Mouse (Mus musculus): ENCODE measurements around the gene Lrrc32.

Gene Lrrc32

DNA sequence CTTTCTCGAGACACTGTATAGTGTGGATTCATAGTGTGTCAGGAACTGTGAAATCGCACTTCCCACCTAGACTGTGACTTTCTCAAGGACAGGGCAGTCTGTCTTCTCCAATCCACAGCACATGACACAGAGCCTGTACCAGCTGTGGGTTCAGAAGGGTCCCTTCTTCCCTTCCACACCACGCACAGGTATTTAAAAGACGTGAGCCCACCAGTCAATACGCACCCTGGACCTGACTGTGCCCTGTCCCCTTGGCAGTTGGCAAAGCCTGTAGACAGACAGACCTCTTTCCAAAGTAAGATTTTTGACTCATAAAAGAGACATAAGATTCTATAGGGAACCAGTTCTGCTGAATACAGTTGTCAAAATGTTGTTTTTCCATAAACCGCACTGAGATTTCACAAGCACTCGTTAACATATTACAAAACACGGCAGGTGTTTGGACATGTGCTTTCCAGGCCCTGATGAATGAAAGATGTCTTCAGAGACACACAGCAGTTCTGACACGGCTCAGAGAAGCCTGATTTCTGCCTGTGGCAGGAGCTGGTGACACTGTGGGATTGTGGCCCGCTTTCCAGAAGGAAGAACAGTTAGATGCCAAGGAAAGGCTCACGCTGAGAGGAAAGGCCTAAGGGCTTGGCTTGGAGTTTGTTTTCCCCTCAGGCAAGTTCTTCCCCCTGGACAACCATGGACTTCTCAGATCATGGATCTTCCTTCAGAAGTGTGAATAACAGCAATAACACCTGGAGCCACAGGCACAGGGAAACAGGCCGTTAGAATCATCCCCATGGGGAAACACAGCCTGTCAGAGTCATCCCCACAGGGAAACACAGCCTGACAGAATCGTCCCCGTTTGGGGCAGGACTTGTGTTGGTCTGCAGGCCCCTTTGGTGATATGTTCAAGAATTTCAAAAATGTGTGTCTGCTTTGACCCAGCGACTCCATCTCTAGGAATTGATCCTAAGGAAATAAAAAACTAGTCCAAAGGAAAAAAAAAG, 22.2 kb downstream of the Lrrc32 start:
- no peak for DNase-seq (ENCODE audit: low spot score in 2 of 2)

GRCm38 (mm10) chr7:98513251-98513650, 24.2 kb downstream of the Lrrc32 start:
- no peak for DNase-seq (ENCODE audit: low spot score in 2 of 2)

GRCm38 (mm10) chr7:98522576-98522975, 33.5 kb downstream of the Lrrc32 start:
- no peak for DNase-seq (ENCODE audit: low spot score in 2 of 2)

GRCm38 (mm10) chr7:98523070-98523812, 34.2 kb downstream of the Lrrc32 start:
- no peak for DNase-seq (ENCODE audit: low spot score in 2 of 2)

- no peak for DNase-seq (ENCODE audit: low spot score in 2 of 2)
Measured at GRCm38 (mm10) chr7:98523813-98524361, 34.8 kb downstream of the Lrrc32 start.

DNA sequence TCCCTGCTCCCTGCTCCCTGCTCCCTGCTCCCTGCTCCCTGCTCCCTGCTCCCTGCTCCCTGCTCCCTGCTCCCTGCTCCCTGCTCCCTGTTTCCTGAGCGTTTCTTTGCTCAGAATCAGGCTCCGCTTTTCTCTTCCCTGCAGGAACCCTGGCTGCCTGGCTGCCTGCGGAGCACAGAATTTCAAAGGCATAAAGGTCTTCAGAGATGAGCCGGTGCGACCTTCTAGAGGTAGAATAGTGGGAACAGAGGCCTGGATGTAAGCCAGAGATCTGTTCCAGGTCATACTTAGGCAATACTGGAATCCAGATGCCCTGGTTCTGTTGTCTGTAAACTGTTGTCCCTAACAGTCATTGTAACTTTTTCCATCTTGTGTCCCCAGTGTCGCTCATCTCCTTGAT, 35.3 kb downstream of the Lrrc32 start:
- no peak for DNase-seq (ENCODE audit: low spot score in 2 of 2)

DNA sequence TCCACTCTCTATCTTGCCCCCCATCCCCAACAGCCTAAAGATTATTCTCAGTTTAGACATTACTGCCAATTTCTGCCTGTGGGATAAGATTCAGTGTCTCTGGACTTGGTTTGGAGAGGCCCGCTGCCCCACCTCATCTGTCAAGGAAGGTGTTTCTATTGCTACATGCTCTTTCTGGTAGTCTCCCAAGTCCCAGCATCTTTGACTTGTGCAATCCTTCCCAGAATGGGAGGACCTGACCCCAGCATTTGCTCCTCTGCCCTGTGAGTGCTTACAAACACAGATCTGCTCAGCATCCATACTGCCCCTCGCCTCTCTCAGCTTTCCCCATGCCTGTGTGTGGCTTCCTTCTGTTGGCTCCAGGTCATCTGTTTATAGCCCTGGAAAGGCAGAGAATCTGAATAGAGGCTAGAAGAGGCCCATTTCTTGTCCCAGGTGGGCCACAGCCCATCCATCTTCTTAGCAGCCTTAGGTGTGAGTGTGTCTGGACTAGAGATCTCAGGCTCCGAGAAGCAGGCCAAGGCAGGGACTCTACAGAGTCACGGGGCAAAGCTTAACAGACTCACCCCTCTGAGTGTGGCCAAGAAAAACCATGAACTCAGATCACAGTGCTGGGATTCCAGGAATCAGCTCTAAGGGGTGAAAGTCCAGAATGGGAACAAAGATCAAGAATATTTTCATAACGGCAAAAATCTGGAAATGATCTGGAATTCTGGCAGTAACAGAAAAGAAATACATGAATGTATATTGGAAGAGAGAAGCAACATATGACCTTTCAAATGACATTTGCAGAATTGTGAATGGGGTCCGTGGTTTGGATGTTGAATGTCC, 36.0 kb downstream of the Lrrc32 start:
- DNase-seq (ENCODE audit: low spot score in 2 of 2) = no peak

- DNase-seq (ENCODE audit: low spot score in 2 of 2) = no peak
Measured at GRCm38 (mm10) chr7:98527085-98527484, 38.0 kb downstream of the Lrrc32 start.

DNA sequence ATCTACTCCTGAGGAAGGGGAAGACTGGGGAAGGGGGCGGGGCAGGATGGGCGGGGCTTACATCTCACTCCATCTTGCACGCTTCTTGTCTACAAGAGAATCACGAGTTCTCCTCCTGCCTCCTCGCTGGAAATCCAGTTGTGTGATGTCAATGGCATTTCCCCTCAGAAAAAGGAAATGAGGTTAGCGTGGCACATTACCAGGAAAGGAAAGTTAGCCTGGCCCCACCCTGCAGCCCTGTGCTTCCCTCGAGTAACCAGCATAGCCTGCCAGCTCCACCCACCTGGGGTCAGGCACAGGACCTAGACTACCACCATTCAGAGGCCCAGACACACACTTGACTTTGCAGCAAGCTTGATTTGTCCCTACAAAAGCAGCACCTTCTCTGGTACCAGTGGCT, 42.5 kb downstream of the Lrrc32 start:
- no peak for DNase-seq (ENCODE audit: low spot score in 2 of 2)

DNA sequence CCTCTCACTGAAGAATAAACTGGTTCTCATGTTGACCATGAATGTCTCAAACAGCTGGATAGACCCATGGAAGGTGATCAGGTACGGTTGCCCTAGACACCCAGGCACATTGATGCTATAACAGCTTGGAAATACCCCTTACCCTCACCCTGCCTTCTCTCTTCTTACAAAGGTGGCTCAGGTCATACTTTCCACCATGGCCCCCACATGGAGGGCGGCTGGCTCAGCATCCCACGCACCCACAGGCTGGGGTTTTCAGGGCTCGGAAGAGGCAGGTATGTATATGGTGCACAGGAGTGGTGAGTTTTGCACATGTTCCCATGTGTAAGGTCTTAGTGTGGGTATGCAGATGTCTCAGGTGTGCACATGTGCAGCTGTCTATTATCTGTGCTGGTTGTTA, 43.9 kb downstream of the Lrrc32 start:
- no peak for DNase-seq (ENCODE audit: low spot score in 2 of 2)

DNA sequence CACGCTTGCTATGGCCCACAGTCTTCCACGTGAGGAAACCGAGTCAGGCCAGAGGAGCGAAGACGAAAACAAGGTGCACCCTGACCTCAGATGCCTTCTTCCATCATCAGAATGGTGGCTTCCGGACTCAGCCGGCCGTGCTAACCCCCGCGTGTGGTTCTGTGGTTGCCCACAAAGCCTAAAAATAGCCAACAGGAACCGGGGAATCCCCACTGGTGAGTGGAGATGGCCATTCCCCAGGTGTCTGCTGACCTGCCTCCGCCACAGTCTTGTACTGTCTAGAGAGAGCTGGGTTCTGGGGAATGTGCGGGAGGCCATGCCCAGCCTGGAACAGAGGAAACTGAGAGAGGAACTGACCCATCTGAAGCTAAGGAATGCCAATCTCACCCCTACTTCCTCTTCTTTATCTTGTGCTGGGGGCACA, 45.4 kb downstream of the Lrrc32 start:
- no peak for DNase-seq (ENCODE audit: low spot score in 2 of 2)

DNA sequence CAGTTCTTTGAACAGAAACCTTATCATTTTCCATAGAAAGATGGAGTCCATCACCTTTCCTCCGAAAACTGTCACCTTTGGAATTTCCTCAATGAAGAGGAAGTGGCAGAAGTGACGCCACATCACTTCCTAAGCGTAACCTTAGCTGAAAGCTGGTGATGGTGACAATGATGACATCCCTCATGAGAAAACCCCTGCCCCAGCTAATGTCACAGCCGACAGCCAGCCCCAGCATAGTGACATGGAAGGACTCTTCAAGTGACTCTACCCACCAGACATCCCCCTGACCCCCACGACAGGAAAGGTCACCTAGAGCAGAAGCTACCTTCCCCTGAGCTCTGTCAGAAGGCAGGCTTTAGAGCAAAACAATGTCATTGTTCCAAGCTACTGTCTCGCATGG, 46.1 kb downstream of the Lrrc32 start:
- DNase-seq (ENCODE audit: low spot score in 2 of 2) = no peak

DNA sequence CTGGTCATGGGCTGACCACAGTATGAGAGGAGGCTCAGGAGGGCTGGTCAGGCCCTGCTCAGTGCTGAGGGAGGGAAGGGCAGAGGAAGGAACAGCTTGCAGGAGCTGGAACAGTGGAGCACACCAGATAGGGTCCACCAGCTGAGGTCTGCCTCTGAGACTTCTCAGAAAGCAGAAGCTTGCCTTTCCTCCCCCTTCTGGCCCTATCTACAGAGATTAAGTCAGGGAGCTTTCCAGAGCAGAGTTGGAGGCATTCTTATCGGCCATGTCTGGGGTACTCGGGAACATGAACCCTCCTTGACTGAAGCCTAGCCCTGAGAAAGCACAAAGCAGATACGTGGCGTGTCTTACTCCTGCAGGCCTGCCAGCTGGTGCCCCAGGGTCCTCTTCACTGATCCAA, 46.8 kb downstream of the Lrrc32 start:
- DNase-seq (ENCODE audit: low spot score in 2 of 2) = no peak

GRCm38 (mm10) chr7:98537210-98537966, 48.3 kb downstream of the Lrrc32 start:
- no peak for DNase-seq (ENCODE audit: low spot score in 2 of 2)

GRCm38 (mm10) chr7:98537967-98538573, 49.0 kb downstream of the Lrrc32 start:
- no peak for DNase-seq (ENCODE audit: low spot score in 2 of 2)

- no peak for DNase-seq (ENCODE audit: low spot score in 2 of 2)
Measured at GRCm38 (mm10) chr7:98540879-98541278, 51.8 kb downstream of the Lrrc32 start.

DNA sequence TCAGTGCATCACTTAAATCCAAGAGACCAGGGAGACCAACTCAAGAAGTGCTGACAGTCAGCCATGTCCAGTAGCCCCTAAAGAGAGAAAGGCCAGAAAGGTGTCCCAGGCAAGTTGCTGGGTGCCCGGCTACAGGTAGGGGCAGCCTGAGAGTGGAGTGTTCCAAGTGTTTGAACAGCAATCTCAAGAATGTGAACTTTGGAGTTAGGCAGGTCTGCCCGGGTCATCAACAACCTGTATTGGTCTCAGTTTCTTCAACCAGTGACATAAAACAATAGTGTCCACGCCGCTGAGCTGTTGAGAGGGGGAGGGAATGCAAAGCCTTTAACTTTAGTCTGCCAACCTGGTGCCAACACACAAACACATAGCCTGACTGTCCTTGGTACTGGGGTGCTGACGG, 52.5 kb downstream of the Lrrc32 start:
- no peak for DNase-seq (ENCODE audit: low spot score in 2 of 2)

DNA sequence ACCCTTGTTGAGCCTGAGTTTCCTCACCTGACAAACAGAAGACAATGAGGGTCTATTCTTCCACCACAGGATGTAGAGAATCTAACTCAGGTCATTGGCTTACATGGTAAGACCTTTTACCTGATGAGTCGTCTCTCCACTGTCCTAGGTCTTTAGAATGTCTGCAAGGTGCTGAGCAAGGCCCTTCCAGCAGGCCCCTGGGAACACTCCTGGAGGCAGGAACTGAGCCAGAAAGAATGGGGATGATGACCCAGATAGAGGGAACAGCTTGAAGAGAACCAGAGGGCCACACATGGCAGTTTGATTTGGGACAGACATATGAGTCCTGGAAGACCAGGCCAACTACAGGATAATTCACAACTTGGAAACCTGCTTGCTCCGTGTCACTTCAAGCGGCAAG, 53.2 kb downstream of the Lrrc32 start:
- DNase-seq (ENCODE audit: low spot score in 2 of 2) = no peak

GRCm38 (mm10) chr7:98542731-98543142, 53.7 kb downstream of the Lrrc32 start:
- peak in 1 of 2 experiments; percentile 45 for DNase-seq (ENCODE audit: low spot score in 2 of 2)

DNA sequence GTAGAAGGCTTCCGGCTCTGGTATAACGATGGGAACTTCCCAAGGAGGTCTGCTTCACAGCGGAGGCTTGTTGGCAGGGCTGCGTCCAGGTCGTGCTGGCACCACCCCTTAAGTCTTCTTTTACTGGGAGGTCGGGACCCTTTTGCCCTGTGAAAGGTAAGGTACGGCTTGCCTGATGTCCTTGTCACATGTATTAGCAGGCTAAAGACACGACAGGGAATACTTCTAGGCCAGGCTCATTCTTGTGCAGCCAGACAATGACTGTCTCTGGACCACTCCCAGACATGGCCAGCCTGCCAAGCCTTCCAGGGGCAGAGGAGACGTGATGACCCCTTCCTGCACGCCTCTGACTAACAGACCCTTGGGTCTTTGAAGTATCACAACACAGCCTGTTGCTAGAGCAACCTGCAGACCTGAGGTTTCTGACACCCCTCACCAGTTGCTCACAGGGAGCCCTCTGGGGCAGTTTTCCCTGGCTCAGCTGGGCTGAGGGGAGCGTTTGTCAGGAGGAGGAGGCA, 54.8 kb downstream of the Lrrc32 start:
- no peak for DNase-seq (ENCODE audit: low spot score in 2 of 2)
